Mouse (Mus musculus) embryo, embryonic 11.5 days (tissue): ENCODE data around the gene Prkn.
"Not testable (repeated sequence)": the region's sequence is repeated elsewhere in the genome, so short reads cannot be mapped to it uniquely, and the experiment has no call there.

Source experiments
- DNase-seq: peaks from one replicate; pipeline ENCODE4 v3.0.0-alpha.2; 2012; ENCODE audit warnings: low read depth, low spot score

Prkn gene

DNA sequence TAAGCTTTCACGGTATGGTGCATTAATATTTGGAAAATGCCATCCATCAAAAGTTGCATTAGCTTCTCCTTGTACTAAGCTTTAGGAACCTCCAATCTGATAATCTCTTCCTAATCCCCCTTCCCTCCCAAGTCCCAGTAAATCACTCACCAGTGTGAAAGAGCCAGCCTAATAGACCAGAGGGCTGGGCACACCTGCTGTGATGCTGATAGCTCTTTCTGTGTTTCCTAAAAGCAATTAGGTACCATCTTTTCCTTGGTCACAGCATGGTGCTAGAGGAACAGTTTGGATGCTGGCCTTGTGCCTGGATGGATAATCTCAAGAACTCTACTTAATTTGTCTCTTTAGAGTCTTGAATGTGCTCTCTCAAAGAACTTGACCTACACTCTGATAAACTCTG lies 287.0 kb downstream of the Prkn start:
- DNase-seq = no peak

DNA sequence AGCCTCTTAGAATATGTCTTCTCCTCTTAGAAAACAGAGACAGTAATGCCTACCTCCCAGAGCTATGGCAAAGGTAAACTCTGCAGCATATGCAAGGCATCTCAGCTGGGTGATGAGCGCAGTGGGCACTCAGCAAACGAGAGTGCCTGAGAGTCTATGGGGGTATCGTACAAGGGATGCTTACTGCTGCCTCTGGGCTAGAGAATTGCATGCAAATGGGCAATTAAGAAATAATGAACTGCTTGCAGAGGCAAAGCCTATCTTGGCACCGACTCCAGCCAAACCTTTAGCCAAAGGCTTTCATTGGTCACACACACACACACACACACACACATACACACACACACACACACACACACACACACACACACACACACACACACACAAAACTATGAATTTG lies 290.7 kb downstream of the Prkn start:
- no peak for DNase-seq

DNA sequence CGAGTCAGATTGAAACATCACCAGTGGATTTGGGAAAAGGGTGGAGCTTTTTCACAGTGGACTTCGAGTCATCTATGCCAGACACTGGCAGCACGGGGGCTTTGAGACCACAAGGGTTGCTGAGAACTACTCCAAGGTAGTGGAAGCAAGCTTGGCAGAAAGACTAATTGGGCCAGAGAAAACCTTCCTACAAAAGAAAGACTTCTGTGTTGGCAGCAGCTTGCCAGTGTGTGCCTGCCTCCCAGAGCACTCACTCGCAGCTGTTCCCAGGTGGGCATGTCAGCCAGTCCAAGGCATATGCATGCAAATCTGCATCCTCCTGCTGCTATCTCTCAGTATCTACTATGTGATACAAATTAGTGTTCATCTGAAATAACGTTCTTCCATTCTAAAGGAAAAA lies 302.1 kb downstream of the Prkn start:
- no peak for DNase-seq

DNA sequence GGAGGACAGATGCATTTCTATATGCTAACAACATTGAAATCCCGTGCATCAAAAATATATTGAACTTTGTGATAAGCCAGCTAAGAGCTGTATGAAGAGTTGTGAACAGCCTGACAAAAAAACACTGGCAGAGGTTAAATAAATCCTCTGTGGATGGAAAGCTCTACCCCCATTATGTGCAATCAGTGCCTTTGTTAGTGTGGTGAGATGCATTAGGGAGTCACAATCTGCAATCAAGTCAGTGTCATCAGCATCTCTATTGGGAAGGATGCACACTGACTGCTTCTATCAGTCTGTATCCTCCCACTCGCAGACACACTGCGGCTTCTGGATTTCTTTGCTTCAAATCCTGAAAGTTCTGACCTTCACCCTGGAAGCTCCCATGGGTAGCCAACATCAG lies 315.9 kb downstream of the Prkn start:
- DNase-seq = no peak

DNA sequence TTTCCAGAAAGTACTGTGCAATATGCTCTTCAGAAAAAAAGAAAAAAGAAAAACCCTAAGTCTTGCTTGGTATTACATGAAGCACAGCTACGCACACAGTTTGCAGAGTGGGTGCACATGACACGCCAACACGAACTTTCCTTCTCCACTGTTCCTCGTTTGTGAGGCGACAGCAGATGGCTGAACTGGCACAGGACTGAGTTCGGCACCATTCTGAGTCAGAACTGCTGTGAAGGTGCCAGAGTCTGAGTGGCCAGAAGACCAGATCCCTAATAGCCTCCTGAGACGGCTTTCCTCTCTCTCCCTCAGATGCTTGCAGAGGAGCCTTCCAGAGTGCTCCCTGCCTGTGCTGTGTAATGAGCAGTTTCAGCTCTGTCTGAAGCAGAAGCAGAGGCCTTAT lies 317.4 kb downstream of the Prkn start:
- no peak for DNase-seq

DNA sequence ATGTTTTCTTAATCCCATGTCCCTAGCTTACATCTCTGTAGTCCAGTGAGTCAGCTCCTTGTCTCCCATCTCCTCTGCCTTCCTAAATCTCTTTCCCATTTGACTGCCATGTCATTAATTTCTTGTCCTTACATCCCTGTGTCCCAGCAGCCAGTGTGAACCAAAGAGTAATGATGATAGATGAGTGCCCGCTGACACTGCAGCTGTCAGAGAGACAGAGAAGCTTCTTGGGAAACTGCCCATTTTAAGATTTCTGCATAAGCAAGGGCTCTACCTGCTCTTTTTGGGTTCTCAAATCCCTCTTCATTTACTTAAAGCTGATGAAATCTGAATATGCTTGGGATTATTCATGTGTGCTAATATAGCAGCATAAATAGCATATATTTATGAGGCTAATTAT lies 321.3 kb downstream of the Prkn start:
- DNase-seq = no peak

DNA sequence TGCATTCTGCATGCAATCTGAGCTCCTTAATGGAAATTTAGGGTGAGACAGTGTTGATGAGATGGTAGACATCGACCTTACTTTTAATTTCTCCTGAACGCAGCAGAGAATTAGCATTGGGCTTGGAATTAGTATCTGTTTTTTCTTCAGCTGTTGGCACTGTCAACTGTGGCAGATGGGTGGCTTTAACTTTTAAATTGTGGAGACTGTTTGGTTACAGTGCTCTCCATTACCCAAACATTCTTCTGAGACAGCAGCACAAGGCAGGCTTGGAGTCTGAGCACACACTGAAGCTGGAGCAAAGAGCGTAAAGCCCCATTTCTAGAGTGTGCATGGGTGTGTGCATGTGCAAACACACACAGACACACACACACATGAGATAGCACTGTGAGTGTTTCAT lies 322.6 kb downstream of the Prkn start:
- DNase-seq = no peak

DNA sequence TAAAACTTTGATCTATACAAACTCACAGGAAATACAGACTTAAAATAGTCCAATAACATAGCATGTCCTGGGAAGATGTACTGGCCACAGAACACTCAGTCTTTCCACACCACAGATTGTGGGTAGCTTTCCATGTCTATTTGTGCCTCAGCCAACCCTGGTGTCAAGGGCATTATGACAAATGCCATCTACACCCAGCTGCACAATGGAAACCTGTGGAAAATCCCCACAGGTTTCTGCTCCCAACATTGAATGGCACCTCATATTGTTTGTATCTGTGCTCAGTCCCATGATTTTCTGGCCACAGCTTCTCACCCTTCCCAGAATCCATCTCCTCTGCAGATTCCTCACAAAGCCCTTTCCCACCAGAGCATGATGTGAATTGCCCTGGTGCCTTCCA lies 347.2 kb downstream of the Prkn start:
- no peak for DNase-seq

DNA sequence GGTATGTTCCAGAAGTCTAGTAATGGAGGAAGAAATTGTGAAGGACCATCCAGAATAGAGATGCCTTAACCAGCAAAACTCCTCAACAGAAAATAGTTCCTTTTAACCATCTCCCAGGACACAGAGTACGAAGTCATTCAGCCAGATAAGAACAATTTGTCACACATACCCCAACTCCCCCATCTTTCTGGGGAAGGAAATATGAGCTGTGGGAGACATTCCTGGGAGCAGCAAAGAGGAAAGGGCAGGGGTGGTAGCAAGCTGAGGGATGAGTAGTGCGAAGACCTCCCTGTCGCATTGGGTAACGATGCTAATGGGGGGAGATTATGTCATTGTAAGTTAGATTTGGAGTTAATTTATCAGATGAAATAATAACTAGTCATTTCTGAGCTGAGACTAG lies 348.3 kb downstream of the Prkn start:
- DNase-seq = no peak

DNA sequence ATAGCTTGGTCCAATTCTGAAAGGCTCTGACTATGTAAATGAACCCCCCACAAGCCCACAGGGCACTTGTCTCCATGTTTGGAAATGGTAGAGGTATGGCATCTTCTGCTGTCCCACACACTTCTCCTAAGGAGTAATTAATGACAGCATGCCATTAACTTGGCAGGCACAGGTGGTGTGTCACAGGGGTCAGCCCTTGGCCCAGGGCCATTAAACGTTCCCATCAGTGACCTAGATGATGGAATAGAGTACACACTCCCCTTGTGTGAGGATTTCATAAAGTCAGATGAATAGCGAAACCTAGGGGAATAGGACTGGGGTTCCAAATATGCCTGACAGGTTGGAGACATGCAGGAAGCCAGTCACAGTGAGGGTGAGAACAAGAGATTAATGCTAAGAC lies 350.1 kb downstream of the Prkn start:
- DNase-seq = no peak

DNA sequence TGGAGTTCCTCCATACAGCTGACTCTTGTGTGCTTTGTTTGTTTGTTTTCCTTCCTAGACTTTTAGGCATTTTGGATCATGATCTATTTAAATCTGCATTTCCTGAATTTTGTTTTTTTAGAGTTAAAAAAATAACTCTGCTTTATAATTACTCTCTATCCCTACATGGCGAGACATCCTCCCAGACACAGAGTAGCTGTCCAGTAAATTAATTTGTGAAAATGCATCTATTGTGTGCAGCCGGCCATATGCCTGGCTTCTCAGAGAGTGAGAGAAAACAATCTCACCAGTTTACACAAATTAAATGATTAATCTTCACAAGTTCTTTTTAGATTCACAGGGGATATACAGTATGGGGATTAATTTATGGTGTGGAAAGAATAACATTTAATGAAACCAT lies 357.9 kb downstream of the Prkn start:
- no peak for DNase-seq

DNA sequence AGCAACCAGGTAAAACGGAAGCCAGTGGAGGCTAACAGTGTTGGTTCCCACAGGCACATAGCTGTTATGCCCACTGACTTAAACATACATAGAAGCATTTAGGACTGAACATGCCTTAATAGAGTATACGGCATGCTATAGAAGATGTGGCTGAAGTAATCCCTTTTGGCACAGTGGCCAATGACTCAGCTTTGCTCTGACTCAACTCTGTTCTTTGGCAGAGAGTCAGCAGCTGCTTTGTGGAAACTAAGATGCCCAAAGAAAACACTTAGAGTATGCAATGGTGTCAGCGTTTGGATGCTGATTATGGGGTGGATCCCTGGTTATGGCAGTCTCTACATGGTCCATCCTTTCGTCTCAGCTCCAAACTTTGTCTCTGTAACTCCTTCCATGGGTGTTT lies 368.9 kb downstream of the Prkn start:
- DNase-seq = not testable (repeated sequence)

DNA sequence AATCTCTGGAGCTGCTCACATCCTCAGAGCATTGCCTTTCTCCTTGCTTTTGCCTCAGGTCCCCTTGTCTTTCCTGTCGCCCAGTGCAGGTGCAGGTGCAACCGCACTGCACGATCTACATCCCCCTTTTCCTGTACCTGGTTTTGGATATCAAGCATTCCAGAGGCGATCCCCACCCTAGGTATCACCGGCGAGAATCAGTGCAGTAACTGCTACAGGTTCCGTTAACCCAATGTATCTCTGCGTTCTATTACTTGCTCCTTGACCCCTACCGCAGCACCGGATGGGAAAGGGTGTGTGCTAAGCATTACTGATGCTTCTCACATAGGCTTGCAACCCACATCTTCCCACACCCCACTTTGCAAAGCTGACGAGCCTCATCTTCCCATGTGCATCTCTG lies 370.8 kb downstream of the Prkn start:
- no peak for DNase-seq

DNA sequence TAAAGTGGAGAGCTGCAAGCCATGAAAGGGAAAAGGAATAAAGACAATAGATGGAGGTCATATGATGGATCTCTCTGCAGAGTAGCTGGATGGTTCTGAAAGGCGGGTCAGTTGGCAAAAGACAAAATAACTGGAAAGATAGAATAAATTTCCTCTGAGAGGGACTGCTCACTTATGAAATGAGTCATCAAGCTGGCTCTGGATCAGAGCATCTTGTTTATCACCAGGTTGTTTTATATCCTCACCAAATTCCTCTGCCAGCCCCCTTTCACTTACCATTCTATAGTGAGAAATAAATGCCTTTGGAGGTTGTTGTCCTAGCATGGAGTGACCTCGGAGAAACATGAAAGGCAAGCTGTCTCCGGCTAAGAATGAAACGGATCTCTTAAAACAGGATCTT lies 371.4 kb downstream of the Prkn start:
- no peak for DNase-seq

DNA sequence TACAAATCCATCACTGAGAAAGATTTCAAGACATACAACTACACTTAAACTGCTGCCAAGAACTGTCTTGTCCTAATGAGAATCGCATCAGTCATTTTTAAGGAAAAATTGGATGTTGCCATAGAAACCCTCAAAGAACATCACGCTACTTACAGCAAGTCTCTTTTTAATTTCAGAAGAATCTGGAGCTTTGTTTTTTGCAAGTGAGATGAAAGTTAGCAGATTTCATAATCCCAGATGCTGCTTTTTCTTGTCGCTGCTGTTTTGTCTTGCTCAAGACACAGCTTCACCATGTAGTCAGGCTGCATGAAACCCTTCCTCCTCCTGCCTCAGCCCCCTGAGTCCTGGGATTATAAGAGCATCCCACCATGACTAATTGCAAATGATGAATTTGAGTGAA lies 373.5 kb downstream of the Prkn start:
- DNase-seq = no peak

DNA sequence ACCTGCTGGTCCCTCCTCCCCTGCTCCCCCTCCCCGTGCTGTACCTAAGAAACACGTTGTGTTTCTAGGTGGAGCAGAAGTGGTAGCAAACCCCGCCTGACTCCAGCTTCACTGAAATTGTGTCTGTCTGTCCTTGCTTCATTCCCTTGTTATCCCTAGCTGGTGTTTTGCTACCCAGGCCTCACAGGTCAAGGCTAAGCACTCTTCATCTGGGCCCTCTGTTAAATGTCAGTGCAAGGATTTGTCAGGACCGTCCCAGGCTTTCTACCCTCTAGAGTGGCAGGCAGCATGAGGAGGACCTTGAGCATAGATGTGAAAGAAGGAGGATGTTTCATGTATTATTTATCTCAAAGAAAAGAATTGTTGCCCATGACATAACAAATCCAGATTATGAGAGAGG lies 388.8 kb downstream of the Prkn start:
- DNase-seq = no peak

DNA sequence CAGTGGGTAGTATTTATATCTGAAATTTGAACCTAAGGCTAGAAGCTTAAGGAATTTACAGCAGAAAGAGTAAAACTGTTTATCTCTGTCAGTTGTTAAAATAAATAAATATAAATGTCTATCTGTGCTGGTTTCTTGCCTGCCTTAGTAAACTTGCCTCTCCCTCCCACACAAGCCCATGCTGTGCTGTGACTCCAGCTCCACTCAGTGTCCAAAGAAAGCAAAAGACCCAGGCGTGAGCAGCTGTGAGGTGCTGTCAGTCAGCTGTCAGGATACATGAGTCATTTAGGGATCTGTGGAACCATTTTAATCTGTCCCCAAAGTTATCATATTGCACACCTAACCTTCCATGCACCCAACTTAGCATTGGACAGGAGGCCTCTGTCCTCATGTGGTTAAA lies 389.2 kb downstream of the Prkn start:
- no peak for DNase-seq

DNA sequence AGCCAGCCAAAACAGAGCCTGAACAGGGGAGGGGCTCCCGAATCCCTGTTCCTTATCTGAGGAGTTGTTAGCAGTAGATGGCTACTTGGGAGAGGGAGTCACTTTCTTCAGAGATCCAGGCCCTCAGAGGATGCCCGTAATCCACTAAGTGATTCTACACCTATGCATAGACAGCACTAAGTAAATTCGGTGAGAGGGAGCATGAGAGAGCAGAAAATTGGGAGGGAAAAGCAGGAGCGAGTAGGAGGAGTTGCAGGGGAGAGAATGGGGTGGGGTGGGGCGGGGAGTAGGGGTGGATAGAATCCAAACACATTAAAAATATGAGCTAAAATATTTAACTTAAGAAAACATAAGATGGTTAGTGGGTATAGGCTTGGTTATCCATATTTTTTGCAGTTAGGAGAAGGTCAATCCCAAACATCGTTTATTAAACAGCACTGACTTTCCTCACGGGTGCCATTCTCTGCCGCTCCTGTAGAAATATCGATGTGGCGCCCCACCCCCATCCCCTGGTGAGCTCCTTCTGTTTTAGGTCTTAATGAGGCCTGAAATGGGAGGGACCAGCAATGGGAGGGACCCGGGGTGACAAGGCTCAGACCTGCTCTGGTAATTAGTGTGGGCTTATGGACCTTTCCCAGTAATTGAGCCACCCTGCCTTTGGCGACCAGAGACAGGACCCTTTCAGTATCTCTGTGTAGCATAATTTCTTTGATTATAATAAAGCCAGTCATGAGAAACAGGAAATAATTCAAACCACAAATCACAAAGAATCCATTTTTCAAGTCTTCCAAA lies 390.6 kb downstream of the Prkn start:
- DNase-seq = no peak

DNA sequence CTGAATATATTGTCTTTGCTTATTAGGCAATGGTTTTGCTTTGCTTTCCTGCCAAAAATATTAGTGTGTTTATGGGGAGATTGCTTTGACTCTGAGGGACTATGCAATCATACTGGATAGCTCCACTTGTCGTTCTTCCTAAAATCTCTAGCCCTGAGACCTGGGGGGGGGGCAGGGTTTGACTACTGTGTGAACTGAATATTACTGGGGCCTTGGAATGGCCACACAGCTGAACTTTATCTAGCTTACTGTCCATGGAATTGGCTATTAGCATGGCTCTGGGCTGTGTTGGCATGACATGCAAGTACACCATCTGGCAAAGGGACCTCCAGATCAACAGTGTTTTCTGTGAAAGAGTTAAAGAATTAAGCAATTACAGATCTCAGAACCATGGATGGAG lies 395.1 kb downstream of the Prkn start:
- no peak for DNase-seq

DNA sequence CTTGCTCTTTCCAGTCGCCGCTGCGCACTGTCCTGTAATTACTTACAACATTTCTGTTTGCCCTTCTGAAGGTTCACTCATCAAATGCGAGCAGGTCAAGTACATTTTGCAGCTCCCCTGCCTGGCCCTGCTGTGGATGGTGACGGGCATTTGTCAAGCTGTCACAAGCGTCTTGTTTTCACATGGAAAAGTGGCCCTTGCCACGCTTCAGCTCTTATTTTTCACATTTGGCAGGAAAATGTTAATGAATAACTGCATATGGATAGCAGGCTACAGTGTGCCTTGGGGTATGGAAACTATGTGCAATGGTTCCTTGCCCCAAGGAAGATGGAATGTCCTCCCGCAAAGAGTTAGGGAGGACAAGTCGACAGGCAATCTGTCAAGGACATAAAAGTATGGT lies 404.9 kb downstream of the Prkn start:
- DNase-seq = no peak

DNA sequence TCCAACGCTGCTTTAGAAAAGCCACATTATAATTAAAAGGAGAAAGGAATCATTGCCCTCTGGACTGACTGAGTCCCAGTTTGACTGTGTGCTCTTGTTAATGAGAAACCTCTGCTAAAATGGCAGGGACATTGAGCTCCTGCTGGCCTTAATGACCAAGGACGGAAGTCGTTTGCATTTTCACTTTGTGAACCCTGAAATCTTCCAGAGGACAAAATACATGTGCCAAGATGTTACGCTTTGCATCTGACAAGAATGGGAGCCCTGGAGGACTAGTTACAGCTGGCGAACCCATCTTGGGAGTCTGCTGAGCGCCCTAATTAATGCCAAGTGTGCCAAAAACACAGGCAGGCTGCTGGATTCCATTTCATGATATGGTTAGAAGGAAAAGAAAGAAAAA lies 409.0 kb downstream of the Prkn start:
- DNase-seq = no peak

DNA sequence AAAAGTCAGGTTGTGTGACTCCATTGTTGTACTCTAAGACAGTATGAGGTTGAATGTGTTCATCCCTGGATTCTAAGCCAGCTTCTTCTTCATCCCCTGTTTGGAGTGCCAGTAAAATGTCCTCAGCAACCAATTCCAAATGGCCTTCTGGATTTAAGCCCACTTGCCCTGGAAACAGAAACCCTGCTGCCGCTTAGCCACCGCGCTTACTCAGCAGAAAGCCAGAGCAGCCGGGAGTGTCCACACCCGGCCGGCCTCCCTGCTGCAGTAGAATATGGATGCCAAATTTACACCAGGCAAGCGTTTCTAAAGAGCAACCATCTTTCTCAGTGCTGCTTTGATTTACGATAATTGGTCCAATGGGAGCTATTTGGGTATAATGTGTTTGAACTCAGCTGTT lies 420.5 kb downstream of the Prkn start:
- no peak for DNase-seq

DNA sequence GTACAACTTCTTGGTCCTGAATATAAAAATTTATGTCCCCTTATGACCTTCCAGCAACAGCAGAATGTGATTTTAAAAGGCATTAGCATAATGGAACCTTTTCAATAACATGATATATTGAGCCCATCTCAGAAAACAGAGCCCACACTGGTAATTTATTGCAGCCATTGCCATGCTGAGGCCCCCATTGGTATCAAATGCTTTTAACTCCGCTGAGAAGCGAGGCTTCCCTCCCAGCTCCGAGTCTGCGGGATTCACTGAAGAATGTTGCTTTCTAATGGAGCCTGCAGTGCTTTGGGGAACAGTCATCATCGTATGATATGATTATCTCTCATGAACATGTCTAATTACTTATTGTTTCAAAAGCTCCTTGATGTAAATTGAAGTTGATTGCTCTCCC lies 421.5 kb downstream of the Prkn start:
- no peak for DNase-seq

DNA sequence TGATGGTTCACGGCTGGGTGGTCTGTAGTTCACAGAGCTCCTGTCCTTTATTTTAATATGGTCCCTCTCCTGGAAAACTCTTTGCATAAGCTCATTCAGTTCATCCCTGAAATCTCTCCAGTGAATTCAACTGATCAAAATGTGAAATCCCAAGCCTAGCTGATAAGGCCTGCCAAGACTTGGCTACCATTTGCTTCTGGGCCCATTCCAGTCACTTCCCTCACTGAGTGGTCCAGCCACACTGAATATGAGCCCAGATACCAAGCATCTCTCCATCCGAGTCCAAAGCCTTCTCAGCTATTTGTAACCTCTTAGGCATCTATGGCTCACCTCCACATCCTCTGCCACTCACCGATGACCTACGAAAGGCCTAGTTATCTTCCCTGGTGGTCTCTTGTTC lies 427.8 kb downstream of the Prkn start:
- no peak for DNase-seq
